Mouse (Mus musculus): ENCODE measurements around the gene BC052040. TPM values are rescaled to one million over a fixed set of nuclear protein-coding genes. Genes with fewer than 3 reads are reported as not detected.

The BC052040 gene
- total RNA-seq, 1 experiment: 7.9 TPM

- H3K36me3 ChIP-seq (ENCODE audit: control insufficient read depth, insufficient read depth, low read length, poor library complexity, severe bottlenecking): no peaks in the 10 kb centered on the region
- H3K4me3 ChIP-seq (ENCODE audit: insufficient read depth in 1 of 2, low read depth in 1 of 2, low read length in 2 of 2, poor library complexity in 1 of 2, severe bottlenecking in 1 of 2): no peak overlapping the region
- no peak overlapping the region for H3K27ac ChIP-seq (ENCODE audit: insufficient read depth, low read depth, low read length, poor library complexity, severe bottlenecking)
- H3K9me3 ChIP-seq (ENCODE audit: control insufficient read depth, insufficient read depth, low read depth, low read length): no peaks in the 10 kb centered on the region
- TF ChIP-seq ZC3H11A (IDR thresholded peaks at IDR 0.05; ENCODE audit: borderline replicate concordance, low read depth, low read length): no peak
- TF ChIP-seq HCFC1 (IDR thresholded peaks at IDR 0.05; ENCODE audit: borderline replicate concordance, insufficient read depth, low read length): no peak
- no peak for TF ChIP-seq MAFK (IDR thresholded peaks at IDR 0.05; ENCODE audit: insufficient read depth, low read depth, low read length)
- TF ChIP-seq CHD2 (IDR thresholded peaks at IDR 0.05; ENCODE audit: low read depth, low read length): no peak
- no peak for TF ChIP-seq ZNF384 (IDR thresholded peaks at IDR 0.05; ENCODE audit: low read depth, low read length)
- no peaks in the 10 kb centered on the region for H3K4me1 ChIP-seq (ENCODE audit: control insufficient read depth in 2 of 2, insufficient read depth in 2 of 2, low read length in 2 of 2, poor library complexity in 1 of 2)
- DNase-seq (ENCODE audit: low read depth, low spot score): no peak
- no peak overlapping the region for H3K9ac ChIP-seq (ENCODE audit: insufficient read depth, low read depth, low read length, poor library complexity, severe bottlenecking)
- in situ Hi-C loops (cut with MboI; ENCODE audit: low sequenced_read_pairs in 2 of 2, unreplicated experiment in 2 of 2): no loop called here
These were observed 49.5 kb downstream of the BC052040 start for GRCm38 (mm10) chr2:115631031-115631434.

GRCm38 (mm10) chr2:115631826-115632225 lies 50.3 kb downstream of the BC052040 start:
- Histone ChIP-seq H3K9me3 (ENCODE audit: control insufficient read depth, insufficient read depth, low read depth, low read length) (no peaks in the 10 kb centered on the region), H3K27ac (ENCODE audit: insufficient read depth, low read depth, low read length, poor library complexity, severe bottlenecking) (no peak overlapping the region), H3K4me1 (ENCODE audit: control insufficient read depth in 2 of 2, insufficient read depth in 2 of 2, low read length in 2 of 2, poor library complexity in 1 of 2) (no peaks in the 10 kb centered on the region), H3K9ac (ENCODE audit: insufficient read depth, low read depth, low read length, poor library complexity, severe bottlenecking) (no peak overlapping the region), H3K4me3 (ENCODE audit: insufficient read depth in 1 of 2, low read depth in 1 of 2, low read length in 2 of 2, poor library complexity in 1 of 2, severe bottlenecking in 1 of 2) (no peak overlapping the region), H3K36me3 (ENCODE audit: control insufficient read depth, insufficient read depth, low read length, poor library complexity, severe bottlenecking) (no peaks in the 10 kb centered on the region; the same call in 1 of the 2 replicates)
- TF ChIP-seq ZNF384 (IDR thresholded peaks at IDR 0.05; ENCODE audit: low read depth, low read length) (no peak), ZC3H11A (IDR thresholded peaks at IDR 0.05; ENCODE audit: borderline replicate concordance, low read depth, low read length) (no peak), CHD2 (IDR thresholded peaks at IDR 0.05; ENCODE audit: low read depth, low read length) (no peak), MAFK (IDR thresholded peaks at IDR 0.05; ENCODE audit: insufficient read depth, low read depth, low read length) (no peak), HCFC1 (IDR thresholded peaks at IDR 0.05; ENCODE audit: borderline replicate concordance, insufficient read depth, low read length) (no peak)
- DNase-seq (ENCODE audit: low read depth, low spot score): no peak
- in situ Hi-C loops (cut with MboI; ENCODE audit: low sequenced_read_pairs in 2 of 2, unreplicated experiment in 2 of 2): no loop called here

GRCm38 (mm10) chr2:115650203-115650602 lies 68.7 kb downstream of the BC052040 start:
- no peak for TF ChIP-seq ZNF384 (IDR thresholded peaks at IDR 0.05; ENCODE audit: low read depth, low read length)
- no peak for TF ChIP-seq HCFC1 (IDR thresholded peaks at IDR 0.05; ENCODE audit: borderline replicate concordance, insufficient read depth, low read length)
- TF ChIP-seq MAFK (IDR thresholded peaks at IDR 0.05; ENCODE audit: insufficient read depth, low read depth, low read length): no peak
- TF ChIP-seq ZC3H11A (IDR thresholded peaks at IDR 0.05; ENCODE audit: borderline replicate concordance, low read depth, low read length): no peak
- TF ChIP-seq CHD2 (IDR thresholded peaks at IDR 0.05; ENCODE audit: low read depth, low read length): no peak
- no peak overlapping the region for H3K27ac ChIP-seq (ENCODE audit: insufficient read depth, low read depth, low read length, poor library complexity, severe bottlenecking)
- H3K9me3 ChIP-seq (ENCODE audit: control insufficient read depth, insufficient read depth, low read depth, low read length): no peaks in the 10 kb centered on the region
- no peak overlapping the region for H3K4me3 ChIP-seq (ENCODE audit: insufficient read depth in 1 of 2, low read depth in 1 of 2, low read length in 2 of 2, poor library complexity in 1 of 2, severe bottlenecking in 1 of 2)
- peaks cover 2% of the 10 kb centered on the region; the same call in 1 of the 2 replicates for H3K36me3 ChIP-seq (ENCODE audit: control insufficient read depth, insufficient read depth, low read length, poor library complexity, severe bottlenecking)
- no peak for DNase-seq (ENCODE audit: low read depth, low spot score)
- in situ Hi-C loops (cut with MboI; ENCODE audit: low sequenced_read_pairs in 2 of 2, unreplicated experiment in 2 of 2): no loop called here
- H3K9ac ChIP-seq (ENCODE audit: insufficient read depth, low read depth, low read length, poor library complexity, severe bottlenecking): no peak overlapping the region
- H3K4me1 ChIP-seq (ENCODE audit: control insufficient read depth in 2 of 2, insufficient read depth in 2 of 2, low read length in 2 of 2, poor library complexity in 1 of 2): no peaks in the 10 kb centered on the region

- Histone ChIP-seq H3K27ac (ENCODE audit: insufficient read depth, low read depth, low read length, poor library complexity, severe bottlenecking) (no peak overlapping the region), H3K9me3 (ENCODE audit: control insufficient read depth, insufficient read depth, low read depth, low read length) (no peaks in the 10 kb centered on the region), H3K4me3 (ENCODE audit: insufficient read depth in 1 of 2, low read depth in 1 of 2, low read length in 2 of 2, poor library complexity in 1 of 2, severe bottlenecking in 1 of 2) (no peak overlapping the region), H3K36me3 (ENCODE audit: control insufficient read depth, insufficient read depth, low read length, poor library complexity, severe bottlenecking) (peaks cover 2% of the 10 kb centered on the region), H3K9ac (ENCODE audit: insufficient read depth, low read depth, low read length, poor library complexity, severe bottlenecking) (no peak overlapping the region), H3K4me1 (ENCODE audit: control insufficient read depth in 2 of 2, insufficient read depth in 2 of 2, low read length in 2 of 2, poor library complexity in 1 of 2) (peaks cover 0 to 3% of the 10 kb centered on the region in 2 experiments; a peak in 1 of 4 replicates)
- no peak for DNase-seq (ENCODE audit: low read depth, low spot score)
- in situ Hi-C loops (cut with MboI; ENCODE audit: low sequenced_read_pairs in 2 of 2, unreplicated experiment in 2 of 2): no loop called here
- TF ChIP-seq HCFC1 (IDR thresholded peaks at IDR 0.05; ENCODE audit: borderline replicate concordance, insufficient read depth, low read length) (no peak), ZNF384 (IDR thresholded peaks at IDR 0.05; ENCODE audit: low read depth, low read length) (no peak), CHD2 (IDR thresholded peaks at IDR 0.05; ENCODE audit: low read depth, low read length) (no peak), ZC3H11A (IDR thresholded peaks at IDR 0.05; ENCODE audit: borderline replicate concordance, low read depth, low read length) (no peak), MAFK (IDR thresholded peaks at IDR 0.05; ENCODE audit: insufficient read depth, low read depth, low read length) (no peak)
These were observed 78.2 kb downstream of the BC052040 start for GRCm38 (mm10) chr2:115659712-115660111.
